Mouse (Mus musculus): ENCODE results near the gene Sned1. TPM values are rescaled to one million over a fixed set of nuclear protein-coding genes. Genes with fewer than 3 reads are reported as not detected.
A peak's percentile ranks its signal among the peaks of the same experiment; 100 is the strongest.

The Sned1 gene
- polyA plus RNA-seq, 1 experiment from 2014 or later = 3.7 TPM

GRCm38 (mm10) chr1:93343504-93344047 is 107.9 kb downstream of the Sned1 start:
- H3K4me1 ChIP-seq = peaks cover 27% of the 10 kb centered on the region
- H3K9ac ChIP-seq (replicated peaks) = peak overlapping the region; percentile 91
- no peaks in the 10 kb centered on the region for H3K9me3 ChIP-seq
- 0% methylated on average over 39 of the region's 39 CpGs for WGBS
- H3K27ac ChIP-seq (replicated peaks) = peak overlapping the region; percentile 62
- peak; percentile 98 for ATAC-seq (replicated peaks)
- peak overlapping the region; percentile 96 for H3K4me2 ChIP-seq (replicated peaks)
- peak overlapping the region; percentile 97 for H3K4me3 ChIP-seq
- no peaks in the 10 kb centered on the region for H3K27me3 ChIP-seq
- H3K36me3 ChIP-seq = peaks cover 16% of the 10 kb centered on the region; the same call in 1 of the 2 replicates

GRCm38 (mm10) chr1:93347176-93347575 is 111.5 kb downstream of the Sned1 start:
- Histone ChIP-seq H3K4me1 (peaks cover 13% of the 10 kb centered on the region), H3K27me3 (no peaks in the 10 kb centered on the region), H3K36me3 (peaks cover 41% of the 10 kb centered on the region), H3K4me2 (replicated peaks) (no peak overlapping the region), H3K4me3 (no peak overlapping the region), H3K9ac (replicated peaks) (no peak overlapping the region), H3K9me3 (no peaks in the 10 kb centered on the region), H3K27ac (replicated peaks) (no peak overlapping the region)
- no peak for ATAC-seq (replicated peaks)
- 95% methylated on average over 5 of the region's 5 CpGs for WGBS

- 61% methylated on average over 4 of the region's 4 CpGs for WGBS
- no peak for ATAC-seq (replicated peaks)
- peaks cover under 1% of the 10 kb centered on the region for H3K4me1 ChIP-seq
- no peaks in the 10 kb centered on the region for H3K27me3 ChIP-seq
- no peak overlapping the region for H3K27ac ChIP-seq (replicated peaks)
- no peak overlapping the region for H3K9ac ChIP-seq (replicated peaks)
- no peak overlapping the region for H3K4me3 ChIP-seq
- no peak overlapping the region for H3K4me2 ChIP-seq (replicated peaks)
- H3K9me3 ChIP-seq = no peaks in the 10 kb centered on the region
- H3K36me3 ChIP-seq = peaks cover 63% of the 10 kb centered on the region
Measured at GRCm38 (mm10) chr1:93349701-93350100, 114.1 kb downstream of the Sned1 start.

Small RNA genes within 50 kb of the gene (microRNA-seq; reads per million reads assigned to microRNA genes)
- not detected for gene Mir6901
- 0.66 reads per million for gene Mir6902

Other genes starting within 250 kb of the Sned1 start
- not detected in 2 replicates for gene Aqp12, start 229.5 kb upstream of the Sned1 start, polyA plus RNA-seq (2015; fragmentation: Nextera tagmentation; extraction: Ambion mirVana)
- 336 and 351 TPM in 2 replicates for gene Kif1a, start 133.9 kb upstream of the Sned1 start, polyA plus RNA-seq (2015; fragmentation: Nextera tagmentation; extraction: Ambion mirVana)
- not detected in 2 replicates for gene Agxt, start 100.6 kb upstream of the Sned1 start, polyA plus RNA-seq (2015; fragmentation: Nextera tagmentation; extraction: Ambion mirVana)
- 0.17 and 0.20 TPM in 2 replicates for gene 2310007B03Rik, start 74.9 kb upstream of the Sned1 start, polyA plus RNA-seq (2015; fragmentation: Nextera tagmentation; extraction: Ambion mirVana)
- gene Crocc2, start 67.1 kb upstream of the Sned1 start, polyA plus RNA-seq (2015; fragmentation: Nextera tagmentation; extraction: Ambion mirVana) = 0.17 and 0.38 TPM in 2 replicates
- gene Mterf4, start 70.1 kb downstream of the Sned1 start, polyA plus RNA-seq (2015; fragmentation: Nextera tagmentation; extraction: Ambion mirVana) = 36.2 and 38.0 TPM in 2 replicates
- 56.2 and 57.5 TPM in 2 replicates for gene Ppp1r7, start 107.0 kb downstream of the Sned1 start, polyA plus RNA-seq (2015; fragmentation: Nextera tagmentation; extraction: Ambion mirVana)
- 10.2 and 11.3 TPM in 2 replicates for gene Pask, start 107.6 kb downstream of the Sned1 start, polyA plus RNA-seq (2015; fragmentation: Nextera tagmentation; extraction: Ambion mirVana)
- 0.18 TPM in 2 replicates for gene Ano7, start 138.1 kb downstream of the Sned1 start, polyA plus RNA-seq (2015; fragmentation: Nextera tagmentation; extraction: Ambion mirVana)
- 61.1 and 66.5 TPM in 2 replicates for gene Hdlbp, start 243.0 kb downstream of the Sned1 start, polyA plus RNA-seq (2015; fragmentation: Nextera tagmentation; extraction: Ambion mirVana)